Mouse (Mus musculus): ENCODE data around the gene St7. TPM values are rescaled to one million over a fixed set of nuclear protein-coding genes. Genes with fewer than 3 reads are reported as not detected.

The St7 gene
- polyA plus RNA-seq (2012; rRNA removed): 14.3 and 17.0 TPM in 2 replicates

DNA sequence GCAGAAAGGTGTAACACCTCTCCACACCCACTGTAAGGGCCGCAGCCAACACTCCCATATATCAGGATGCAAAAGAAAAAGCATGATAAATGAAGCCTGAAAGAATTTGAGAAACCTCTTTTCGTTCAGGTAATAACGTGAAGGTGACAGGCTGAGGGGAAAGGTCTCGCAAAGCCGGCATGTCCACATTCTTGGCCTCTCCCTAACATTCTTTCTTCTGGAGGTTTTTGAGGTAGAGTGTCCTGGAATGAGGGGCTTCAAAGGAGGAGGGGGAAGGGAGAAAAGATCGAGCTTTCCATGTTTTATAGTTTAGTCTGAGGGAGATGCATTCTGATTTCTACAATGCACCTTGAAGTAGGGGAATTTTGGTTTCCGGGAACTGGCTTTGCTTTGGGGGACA is at the start of gene St7:
Gene St7, plus strand, starts transcription at position 287 of the 400 bp plus-strand sequence.
- TF ChIP-seq CTCF (conservative IDR thresholded peaks at IDR 0.05; ENCODE audit: insufficient read depth, insufficient read length, low read depth, low read length): no peak
- 59% methylated on average over 7 of the region's 7 CpGs for WGBS
- Histone ChIP-seq H3K36me3 (ENCODE audit: control insufficient read depth, insufficient read depth, low read length) (no peaks in the 10 kb centered on the region), H3K27ac (ENCODE audit: insufficient read depth, low read depth, low read length) (peak within 1 kb of the TSS; percentile 75), H3K4me1 (ENCODE audit: control insufficient read depth, insufficient read depth, low read length) (no peaks in the 10 kb centered on the region; the same call in 1 of the 2 replicates), H3K27me3 (replicated peaks; ENCODE audit: control insufficient read depth, insufficient read depth, low read length) (no peaks in the 10 kb centered on the region), H3K4me3 (ENCODE audit: insufficient read depth, low read depth, low read length) (peak within 1 kb of the TSS; percentile 74)
- peak; percentile 7 for DNase-seq

DNA sequence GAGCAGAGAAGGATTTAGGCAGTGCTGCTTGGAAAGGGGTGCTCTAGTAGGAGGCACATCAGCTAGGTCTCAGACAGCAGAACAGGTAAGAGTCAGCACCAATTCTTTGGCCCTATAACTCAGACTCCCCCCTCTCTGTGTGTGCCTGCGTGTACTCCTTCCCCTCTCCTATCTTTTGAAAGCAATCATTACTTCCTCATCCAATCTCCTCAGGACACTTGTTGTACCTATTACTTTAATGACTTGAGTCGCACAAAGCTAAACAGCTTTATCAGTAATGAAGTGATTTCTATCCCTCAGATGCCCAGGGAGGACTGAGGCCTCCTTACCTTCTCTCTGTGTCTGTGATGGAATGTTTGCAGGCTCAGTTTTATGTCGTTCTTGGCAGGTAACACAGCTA is 46.6 kb upstream of the St7 start:
- WGBS: 46% methylated on average over 3 of the region's 3 CpGs
- H3K4me3 ChIP-seq (ENCODE audit: insufficient read depth, low read depth, low read length): no peak overlapping the region
- H3K27ac ChIP-seq (ENCODE audit: insufficient read depth, low read depth, low read length): no peak overlapping the region
- DNase-seq: no peak
- peaks cover 9% of the 10 kb centered on the region for H3K4me1 ChIP-seq (ENCODE audit: control insufficient read depth, insufficient read depth, low read length)
- no peak for TF ChIP-seq POLR2A (IDR thresholded peaks at IDR 0.05; ENCODE audit: low read depth, low read length)
- TF ChIP-seq CTCF (conservative IDR thresholded peaks at IDR 0.05; ENCODE audit: insufficient read depth, insufficient read length, low read depth, low read length): no peak
- H3K27me3 ChIP-seq (replicated peaks; ENCODE audit: control insufficient read depth, insufficient read depth, low read length): no peaks in the 10 kb centered on the region
- no peaks in the 10 kb centered on the region; the same call in 1 of the 2 replicates for H3K36me3 ChIP-seq (ENCODE audit: control insufficient read depth, insufficient read depth, low read length)

DNA sequence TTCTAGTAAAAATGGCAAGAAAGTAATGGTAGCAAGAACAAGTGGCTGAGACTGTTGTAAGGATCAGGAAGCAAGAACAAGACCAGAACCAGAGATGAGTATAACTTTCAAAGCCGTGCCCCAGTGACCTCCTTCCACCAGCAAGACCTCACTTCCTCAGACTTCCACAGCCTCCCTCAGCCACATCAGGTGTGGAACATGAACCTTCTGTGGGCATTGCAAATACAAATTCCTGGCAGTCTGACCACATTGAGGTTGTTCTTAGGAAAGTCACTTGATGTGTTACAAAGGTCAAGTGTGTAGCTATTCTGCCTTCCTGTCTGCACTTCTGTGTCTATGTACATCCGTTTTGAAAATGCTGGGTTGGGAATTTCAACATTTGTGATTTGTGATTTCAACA is 40.6 kb upstream of the St7 start:
- Histone ChIP-seq H3K4me1 (ENCODE audit: control insufficient read depth, insufficient read depth, low read length) (peaks cover 2% of the 10 kb centered on the region; the same call in 1 of the 2 replicates), H3K27ac (ENCODE audit: insufficient read depth, low read depth, low read length) (no peak overlapping the region), H3K4me3 (ENCODE audit: insufficient read depth, low read depth, low read length) (no peak overlapping the region), H3K36me3 (ENCODE audit: control insufficient read depth, insufficient read depth, low read length) (peaks cover 2% of the 10 kb centered on the region; the same call in 1 of the 2 replicates), H3K27me3 (replicated peaks; ENCODE audit: control insufficient read depth, insufficient read depth, low read length) (no peaks in the 10 kb centered on the region)
- 40% methylated on average over 2 of the region's 2 CpGs for WGBS
- DNase-seq: peak; percentile 57
- TF ChIP-seq POLR2A (IDR thresholded peaks at IDR 0.05; ENCODE audit: low read depth, low read length) (no peak), CTCF (conservative IDR thresholded peaks at IDR 0.05; ENCODE audit: insufficient read depth, insufficient read length, low read depth, low read length) (no peak)

DNA sequence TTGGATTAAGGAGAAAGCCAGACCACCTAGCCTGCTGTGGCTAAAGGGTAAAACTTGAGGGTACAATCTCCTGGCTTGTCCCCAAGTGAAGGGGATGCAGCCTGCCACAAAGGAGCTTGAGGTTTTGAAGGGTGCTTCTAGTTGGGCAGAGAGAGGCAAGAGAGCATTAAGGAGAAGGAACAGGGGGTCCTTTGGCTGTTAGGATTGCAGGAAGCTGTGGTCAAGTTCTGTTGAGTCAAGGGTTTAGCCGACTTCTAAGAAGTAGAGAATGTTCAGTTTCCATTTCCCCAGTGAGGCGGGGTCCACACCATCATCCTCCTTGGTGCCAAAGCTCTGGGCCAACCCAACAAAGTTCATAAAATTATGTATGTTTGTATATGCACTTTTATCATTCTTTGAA is 37.7 kb upstream of the St7 start:
- WGBS: 86% methylated on average over 2 of the region's 2 CpGs
- Histone ChIP-seq H3K27ac (ENCODE audit: insufficient read depth, low read depth, low read length) (no peak overlapping the region), H3K4me3 (ENCODE audit: insufficient read depth, low read depth, low read length) (no peak overlapping the region), H3K36me3 (ENCODE audit: control insufficient read depth, insufficient read depth, low read length) (peaks cover 2% of the 10 kb centered on the region; the same call in 1 of the 2 replicates), H3K27me3 (replicated peaks; ENCODE audit: control insufficient read depth, insufficient read depth, low read length) (no peaks in the 10 kb centered on the region), H3K4me1 (ENCODE audit: control insufficient read depth, insufficient read depth, low read length) (peaks cover 2% of the 10 kb centered on the region; the same call in 1 of the 2 replicates)
- DNase-seq: no peak
- TF ChIP-seq POLR2A (IDR thresholded peaks at IDR 0.05; ENCODE audit: low read depth, low read length) (no peak), CTCF (conservative IDR thresholded peaks at IDR 0.05; ENCODE audit: insufficient read depth, insufficient read length, low read depth, low read length) (no peak)

DNA sequence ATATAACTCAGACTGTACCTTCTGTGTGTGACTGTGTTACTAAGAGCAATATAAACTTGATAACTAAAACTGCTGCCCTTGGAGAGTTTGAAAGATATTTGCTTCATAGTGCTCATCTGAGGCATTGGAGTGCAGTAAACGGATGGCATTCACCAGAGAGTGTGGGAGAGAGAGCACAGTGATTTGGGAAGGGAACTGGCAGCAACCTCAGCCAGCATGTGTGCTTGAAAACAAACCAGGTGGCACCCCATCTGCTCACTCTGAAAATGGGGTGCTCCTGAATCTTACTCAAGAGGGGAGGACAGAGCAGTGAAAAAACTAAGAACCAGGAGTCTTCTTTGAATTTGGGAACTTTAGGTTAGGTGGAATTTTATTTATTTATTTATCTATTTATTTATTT is 35.4 kb upstream of the St7 start:
- 88% methylated on average over 1 of the region's 1 CpGs for WGBS
- peaks cover 2% of the 10 kb centered on the region; the same call in 1 of the 2 replicates for H3K4me1 ChIP-seq (ENCODE audit: control insufficient read depth, insufficient read depth, low read length)
- H3K27ac ChIP-seq (ENCODE audit: insufficient read depth, low read depth, low read length): no peak overlapping the region
- peaks cover 4% of the 10 kb centered on the region; the same call in 1 of the 2 replicates for H3K36me3 ChIP-seq (ENCODE audit: control insufficient read depth, insufficient read depth, low read length)
- H3K4me3 ChIP-seq (ENCODE audit: insufficient read depth, low read depth, low read length): no peak overlapping the region
- DNase-seq: no peak
- H3K27me3 ChIP-seq (replicated peaks; ENCODE audit: control insufficient read depth, insufficient read depth, low read length): no peaks in the 10 kb centered on the region
- TF ChIP-seq POLR2A (IDR thresholded peaks at IDR 0.05; ENCODE audit: low read depth, low read length): no peak
- no peak for TF ChIP-seq CTCF (conservative IDR thresholded peaks at IDR 0.05; ENCODE audit: insufficient read depth, insufficient read length, low read depth, low read length)

DNA sequence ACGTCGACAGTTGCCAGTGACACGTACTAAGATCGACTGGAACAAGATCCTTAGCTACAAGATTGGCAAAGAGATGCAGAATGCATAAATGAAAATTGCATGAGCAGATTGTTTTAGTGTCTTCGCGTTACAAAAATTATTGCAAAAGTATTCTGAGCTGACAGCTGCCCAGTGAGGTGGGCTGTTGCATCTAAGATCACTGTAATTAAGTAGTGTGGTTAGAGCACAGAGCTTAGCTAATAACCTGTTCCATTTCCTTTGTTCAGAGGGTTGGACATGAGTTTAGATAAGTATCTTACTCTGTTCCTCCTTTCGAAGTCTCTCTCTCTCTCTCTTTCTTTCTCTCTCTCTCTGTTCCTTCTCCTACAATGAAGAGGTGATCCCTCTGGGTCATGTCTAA is 27.4 kb upstream of the St7 start:
- H3K4me3 ChIP-seq (ENCODE audit: insufficient read depth, low read depth, low read length): no peak overlapping the region
- no peak for DNase-seq
- no peaks in the 10 kb centered on the region for H3K27me3 ChIP-seq (replicated peaks; ENCODE audit: control insufficient read depth, insufficient read depth, low read length)
- H3K36me3 ChIP-seq (ENCODE audit: control insufficient read depth, insufficient read depth, low read length): peaks cover 15% of the 10 kb centered on the region
- no peak for TF ChIP-seq CTCF (conservative IDR thresholded peaks at IDR 0.05; ENCODE audit: insufficient read depth, insufficient read length, low read depth, low read length)
- TF ChIP-seq POLR2A (IDR thresholded peaks at IDR 0.05; ENCODE audit: low read depth, low read length): no peak
- WGBS: 95% methylated on average over 7 of the region's 7 CpGs
- no peaks in the 10 kb centered on the region for H3K4me1 ChIP-seq (ENCODE audit: control insufficient read depth, insufficient read depth, low read length)
- no peak overlapping the region for H3K27ac ChIP-seq (ENCODE audit: insufficient read depth, low read depth, low read length)

DNA sequence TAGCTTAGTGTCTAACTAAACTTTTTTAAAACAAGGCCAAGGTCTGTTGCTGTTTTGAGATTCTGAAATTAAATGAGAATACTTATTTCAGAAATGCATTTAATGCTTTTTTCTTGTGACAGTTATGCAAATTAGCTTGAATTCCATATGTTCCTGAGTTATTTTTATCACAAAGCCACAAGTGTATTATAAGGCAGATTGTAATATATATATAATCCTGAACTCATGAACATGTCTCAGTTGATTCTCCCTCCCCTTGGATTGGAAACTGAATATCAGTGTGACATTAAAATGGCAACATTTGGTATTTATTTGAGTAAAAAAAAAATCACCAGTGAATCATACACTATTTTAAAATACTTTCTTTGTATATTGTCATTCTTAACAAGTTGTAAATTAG is 26.7 kb upstream of the St7 start:
- H3K36me3 ChIP-seq (ENCODE audit: control insufficient read depth, insufficient read depth, low read length): peaks cover 15% of the 10 kb centered on the region
- no peak for DNase-seq
- TF ChIP-seq POLR2A (IDR thresholded peaks at IDR 0.05; ENCODE audit: low read depth, low read length) (no peak), CTCF (conservative IDR thresholded peaks at IDR 0.05; ENCODE audit: insufficient read depth, insufficient read length, low read depth, low read length) (no peak)
- no peaks in the 10 kb centered on the region for H3K4me1 ChIP-seq (ENCODE audit: control insufficient read depth, insufficient read depth, low read length)
- no peak overlapping the region for H3K4me3 ChIP-seq (ENCODE audit: insufficient read depth, low read depth, low read length)
- no peaks in the 10 kb centered on the region for H3K27me3 ChIP-seq (replicated peaks; ENCODE audit: control insufficient read depth, insufficient read depth, low read length)
- no peak overlapping the region for H3K27ac ChIP-seq (ENCODE audit: insufficient read depth, low read depth, low read length)

Measured in kidney, adult 2 months (tissue).